In genomic region chr10:10928798-10929366, GRCm38 (mm10) we compare ENCODE assay signal across 23 mouse cellular contexts.
DNase-seq lines count a peak whose midpoint lies in the region; ATAC-seq and TF ChIP-seq lines count a peak whose summit lies in the region.
"Had no signal": no experiment of that assay in that cellular context is flagged by ENCODE, and none has a peak within 500 bp of the region (broad histone marks: within the 10 kb centered on the region; RNA-seq: fewer than 3 reads in every experiment).

No protein-coding gene starts in this region.

- TF ChIP-seq EP300 in CH12.LX (IDR thresholded peaks at IDR 0.05; ENCODE audit: low read length): no peak; the same call in 1 of the 2 replicates

- H3K27me3 ChIP-seq in forebrain, embryonic 14.5 days (replicated peaks; ENCODE audit: control insufficient read depth, insufficient read depth, low read length): no peaks in the 10 kb centered on the region
- H3K27me3 ChIP-seq in forebrain, embryonic 15.5 days: no peaks in the 10 kb centered on the region
- no peaks in the 10 kb centered on the region for H3K27me3 ChIP-seq in CH12.LX (replicated peaks)
- H3K27me3 ChIP-seq: embryonic facial prominence, embryonic 13.5 days; heart, embryonic 15.5 days; hindbrain, embryonic 13.5 days; Patski had no signal

- dilution Hi-C loops in CH12.LX (cut with MboI; ENCODE audit: extremely low pct_ligation_motif_present, extremely low pct_unique_long_range_greater_than_20kb, low sequenced_read_pairs): no loop called here

- H3K36me3 ChIP-seq in forebrain, embryonic 14.5 days (ENCODE audit: control insufficient read depth, insufficient read depth, low read length): no peaks in the 10 kb centered on the region
- H3K36me3 ChIP-seq in forebrain, embryonic 15.5 days: no peaks in the 10 kb centered on the region
- no peaks in the 10 kb centered on the region for H3K36me3 ChIP-seq in CH12.LX (replicated peaks in 1 of 2; ENCODE audit: control insufficient read depth in 1 of 2, insufficient read depth in 1 of 2, low read length in 1 of 2)
- H3K36me3 ChIP-seq: embryonic facial prominence, embryonic 13.5 days; heart, embryonic 15.5 days; hindbrain, embryonic 13.5 days had no signal

- ATAC-seq in forebrain, embryonic 14.5 days: no peak
- no peak for ATAC-seq in forebrain, embryonic 15.5 days (replicated peaks)
- ATAC-seq: activated CD4-positive, CD25-positive, alpha-beta regulatory T cell, adult 4 months; hindbrain, postnatal 0 days; Patski had no signal

- 46% methylated on average over 5 of the region's 5 CpGs for WGBS in forebrain, embryonic 14.5 days
- 36% methylated on average over 5 of the region's 5 CpGs for WGBS in forebrain, embryonic 15.5 days

- no peak for TF ChIP-seq RAD21 in CH12.LX (IDR thresholded peaks at IDR 0.05; ENCODE audit: low read depth, low read length)

- H3K4me1 ChIP-seq in forebrain, embryonic 14.5 days (ENCODE audit: control insufficient read depth, insufficient read depth, low read length): peaks cover 4% of the 10 kb centered on the region; the same call in 1 of the 2 replicates
- peaks cover 7% of the 10 kb centered on the region; the same call in 1 of the 2 replicates for H3K4me1 ChIP-seq in forebrain, embryonic 15.5 days
- H3K4me1 ChIP-seq in CH12.LX (ENCODE audit: control insufficient read depth in 1 of 2, insufficient read depth in 2 of 2): peaks cover 0 to 6% of the 10 kb centered on the region in 2 experiments; a peak in 1 of 4 replicates
- 0 out of 2 replicates have a peak, but pooled peaks cover 2% of the 10 kb centered on the region for H3K4me1 ChIP-seq in cortical plate, adult 2 months (ENCODE audit: control insufficient read depth, insufficient read depth, low read length)
- H3K4me1 ChIP-seq: embryonic facial prominence, embryonic 13.5 days; heart, embryonic 15.5 days; hindbrain, embryonic 13.5 days had no signal

- H3K27ac ChIP-seq in forebrain, embryonic 14.5 days (ENCODE audit: low read depth, low read length): no peak overlapping the region
- no peak overlapping the region for H3K27ac ChIP-seq in forebrain, embryonic 15.5 days (replicated peaks)
- H3K27ac ChIP-seq in left cerebral cortex, adult 2 months: peak overlapping the region; percentile 33
- no peak overlapping the region for H3K27ac ChIP-seq in CH12.LX (ENCODE audit: insufficient read depth, low read depth)
- peak overlapping the region; percentile 13; the same call in 1 of the 2 replicates for H3K27ac ChIP-seq in cortical plate, adult 2 months (ENCODE audit: insufficient read depth, low read length)
- H3K27ac ChIP-seq: embryonic facial prominence, embryonic 13.5 days; heart, embryonic 15.5 days; hindbrain, embryonic 13.5 days; hindbrain, postnatal 0 days had no signal

- no peaks in the 10 kb centered on the region for H3K79me2 ChIP-seq in CH12.LX (replicated peaks; ENCODE audit: control insufficient read depth, extremely low read depth, insufficient read depth, poor library complexity, severe bottlenecking)

- H3K4me2 ChIP-seq in forebrain, embryonic 14.5 days (ENCODE audit: low read length): no peak overlapping the region
- no peak overlapping the region for H3K4me2 ChIP-seq in forebrain, embryonic 15.5 days (replicated peaks)
- no peak overlapping the region; the same call in 1 of the 2 replicates for H3K4me2 ChIP-seq in CH12.LX (ENCODE audit: insufficient read depth, low read depth, poor library complexity, severe bottlenecking)
- H3K4me2 ChIP-seq: embryonic facial prominence, embryonic 13.5 days; heart, embryonic 11.5 days; heart, embryonic 15.5 days; hindbrain, embryonic 13.5 days had no signal

- no peak overlapping the region for H3K9ac ChIP-seq in forebrain, embryonic 14.5 days (ENCODE audit: low read length)
- no peak overlapping the region for H3K9ac ChIP-seq in forebrain, embryonic 15.5 days (replicated peaks)
- H3K9ac ChIP-seq in CH12.LX (ENCODE audit: insufficient read depth, low read depth): no peak overlapping the region
- H3K9ac ChIP-seq: embryonic facial prominence, embryonic 13.5 days; heart, embryonic 15.5 days; hindbrain, embryonic 13.5 days had no signal

- no peak for TF ChIP-seq POLR2A in CH12.LX (IDR thresholded peaks at IDR 0.05; ENCODE audit: low read depth, low read length)
- TF ChIP-seq POLR2A in cortical plate, adult 2 months (IDR thresholded peaks at IDR 0.05; ENCODE audit: extremely low read depth, insufficient read depth, low read length): no peak

- DNase-seq in forebrain, embryonic 14.5 days (ENCODE audit: low spot score): peak; percentile 11
- no peak for DNase-seq in left cerebral cortex, adult 2 months (ENCODE audit: extremely low spot score in 1 of 2, low spot score in 2 of 2)
- no peak for DNase-seq in left cerebral cortex, adult 8-10 months (ENCODE audit: low spot score in 2 of 2)
- peak; percentile 34 for DNase-seq in CH12.LX (ENCODE audit: extremely low read depth)
- no peak for DNase-seq in adrenal gland, adult 18-20 months (ENCODE audit: low spot score in 2 of 2)
- DNase-seq in lung, postnatal 4 days: no peak
- DNase-seq: adrenal gland, adult 2 months; adrenal gland, postnatal 25 days; cerebellum, adult 11 months; cerebellum, adult 8-10 months; cerebellum, postnatal 14 days; gastrocnemius, postnatal 10 days; heart, adult 18-20 months; heart, postnatal 14 days had no signal

- intact Hi-C loops in left cerebral cortex, adult 2 months (cut with DNase I): loop anchor here (5.0 kb wide), 1 partner anchor 237 kb away; no protein-coding TSS in a partner anchor

- in situ Hi-C loops in CH12.LX (cut with MboI; ENCODE audit: low pct_ligation_motif_present, low pct_unique_long_range_greater_than_20kb, low sequenced_read_pairs): no loop called here

- no peaks in the 10 kb centered on the region for H3K9me3 ChIP-seq in forebrain, embryonic 14.5 days (replicated peaks; ENCODE audit: control insufficient read depth, low read length)
- no peaks in the 10 kb centered on the region for H3K9me3 ChIP-seq in forebrain, embryonic 15.5 days
- H3K9me3 ChIP-seq in CH12.LX (replicated peaks; ENCODE audit: low read length): no peaks in the 10 kb centered on the region
- H3K9me3 ChIP-seq: embryonic facial prominence, embryonic 13.5 days; heart, embryonic 15.5 days; hindbrain, embryonic 13.5 days had no signal

- no peak for TF ChIP-seq CTCF in left cerebral cortex, adult 2 months (IDR thresholded peaks at IDR 0.05)
- no peak for TF ChIP-seq CTCF in CH12.LX (conservative IDR thresholded peaks at IDR 0.05 in 1 of 2, IDR thresholded peaks at IDR 0.05 in 1 of 2; ENCODE audit: low read depth in 2 of 2, low read length in 2 of 2)
- no peak for TF ChIP-seq CTCF in cortical plate, adult 2 months (IDR thresholded peaks at IDR 0.05; ENCODE audit: extremely low read depth, insufficient read depth, low read length)

- H3K4me3 ChIP-seq in forebrain, embryonic 14.5 days (ENCODE audit: low read depth, low read length): no peak overlapping the region
- H3K4me3 ChIP-seq in forebrain, embryonic 15.5 days: no peak overlapping the region
- no peak overlapping the region for H3K4me3 ChIP-seq in left cerebral cortex, adult 2 months
- H3K4me3 ChIP-seq in CH12.LX (replicated peaks in 1 of 3; ENCODE audit: low read depth in 2 of 3, low read length in 2 of 3, poor library complexity in 1 of 3): no peak overlapping the region
- H3K4me3 ChIP-seq in cortical plate, adult 2 months (ENCODE audit: insufficient read depth, low read length): no peak overlapping the region
- H3K4me3 ChIP-seq: embryonic facial prominence, embryonic 13.5 days; heart, embryonic 15.5 days; hindbrain, embryonic 13.5 days had no signal

TF ChIP-seq in CH12.LX, 34 proteins besides CTCF, POLR2A, EP300 and RAD21:
- no peak for TF ChIP-seq NRF1 (IDR thresholded peaks at IDR 0.05; ENCODE audit: low read depth, low read length)
- TF ChIP-seq IRF4 (IDR thresholded peaks at IDR 0.05; ENCODE audit: low read depth, low read length): 0 out of 2 replicates have a peak, but pooled peaks have one; percentile 24

Comparison
In these comparisons a context has a peak if more than half of its experiments do, and no peak if none do; other contexts are left out.
1. DNase-seq: peak in forebrain, embryonic 14.5 days (single experiment) and CH12.LX (single experiment); none in left cerebral cortex, adult 2 months (0 of 2), left cerebral cortex, adult 8-10 months (0 of 2), adrenal gland, adult 18-20 months (0 of 2) and lung, postnatal 4 days (0 of 2).
2. H3K27ac ChIP-seq: peak in left cerebral cortex, adult 2 months (single experiment) and cortical plate, adult 2 months (single experiment); none in forebrain, embryonic 14.5 days (single experiment), forebrain, embryonic 15.5 days (single experiment) and CH12.LX (single experiment).